In genomic region chr14:27192450-27192849, GRCm38 (mm10) we compare ENCODE assay signal across 8 mouse cellular contexts.
DNase-seq lines count a peak whose midpoint lies in the region; ATAC-seq and TF ChIP-seq lines count a peak whose summit lies in the region.

No protein-coding gene starts in this region.

- H3K4me1 ChIP-seq in intestine, embryonic 14.5 days (replicated peaks; ENCODE audit: control insufficient read depth, insufficient read depth, low read length), result no peaks in the 10 kb centered on the region
- no peaks in the 10 kb centered on the region; the same call in 1 of the 2 replicates for H3K4me1 ChIP-seq in intestine, embryonic 16.5 days (ENCODE audit: control insufficient read depth, insufficient read depth, low read length)
- no peaks in the 10 kb centered on the region for H3K4me1 ChIP-seq in ES-Bruce4 (ENCODE audit: control insufficient read depth, insufficient read depth, low read length)

- TF ChIP-seq EP300 in ES-Bruce4 (IDR thresholded peaks at IDR 0.05; ENCODE audit: insufficient read depth, low read depth, low read length), result no peak

- TF ChIP-seq CTCF in ES-Bruce4 (IDR thresholded peaks at IDR 0.05; ENCODE audit: low read depth, low read length), result peak; percentile 92

- no peak for TF ChIP-seq POLR2A in ES-Bruce4 (IDR thresholded peaks at IDR 0.05; ENCODE audit: insufficient read depth, low read length)

- no peak overlapping the region for H3K27ac ChIP-seq in intestine, embryonic 14.5 days (ENCODE audit: low read depth)
- no peak overlapping the region for H3K27ac ChIP-seq in intestine, embryonic 16.5 days (ENCODE audit: low read length)
- H3K27ac ChIP-seq in ES-Bruce4 (ENCODE audit: insufficient read depth, low read length), result no peak overlapping the region

- no peaks in the 10 kb centered on the region for H3K27me3 ChIP-seq in intestine, embryonic 14.5 days (replicated peaks; ENCODE audit: control insufficient read depth, insufficient read depth, low read length)
- H3K27me3 ChIP-seq in intestine, embryonic 16.5 days (replicated peaks; ENCODE audit: control insufficient read depth, insufficient read depth, low read length), result no peaks in the 10 kb centered on the region
- H3K27me3 ChIP-seq in ES-Bruce4 (ENCODE audit: control insufficient read depth, insufficient read depth, low read length, poor library complexity, severe bottlenecking), result no peaks in the 10 kb centered on the region

- no peak overlapping the region for H3K9ac ChIP-seq in intestine, embryonic 14.5 days (ENCODE audit: low read length)
- H3K9ac ChIP-seq in intestine, embryonic 16.5 days (ENCODE audit: low read depth, low read length), result no peak overlapping the region
- H3K9ac ChIP-seq in ES-Bruce4 (ENCODE audit: low read depth, poor library complexity, severe bottlenecking), result no peak overlapping the region

- peak; percentile 70 for DNase-seq in intestine, embryonic 14.5 days (ENCODE audit: low spot score)
- no peak for DNase-seq in urinary bladder, postnatal 36 days (ENCODE audit: low spot score in 2 of 2)
- no peak for DNase-seq in c-Kit-positive CD71-positive TER-119-positive erythroid progenitor cells, embryonic 14.5 days (ENCODE audit: low spot score)
- no peak for DNase-seq in left cerebral cortex, adult 9 months (ENCODE audit: low spot score in 2 of 2)

- ATAC-seq in intestine, embryonic 14.5 days (replicated peaks; ENCODE audit: low FRiP score, low TSS enrichment, low read depth), result no peak
- ATAC-seq in intestine, embryonic 16.5 days, result no peak
- ATAC-seq in common myeloid progenitor, adult 5-6 weeks (replicated peaks; ENCODE audit: low read depth, poor library complexity, severe bottlenecking), result peak; percentile 69
- ATAC-seq in megakaryocyte progenitor cell, adult 5-6 weeks (replicated peaks; ENCODE audit: poor library complexity), result peak; percentile 60

- H3K9me3 ChIP-seq in intestine, embryonic 14.5 days (ENCODE audit: control insufficient read depth, low read length), result no peaks in the 10 kb centered on the region
- H3K9me3 ChIP-seq in intestine, embryonic 16.5 days (ENCODE audit: control insufficient read depth, low read length), result no peaks in the 10 kb centered on the region
- no peaks in the 10 kb centered on the region for H3K9me3 ChIP-seq in ES-Bruce4 (replicated peaks; ENCODE audit: control insufficient read depth, insufficient read depth, low read length, poor library complexity, severe bottlenecking)

- no peak overlapping the region for H3K4me3 ChIP-seq in intestine, embryonic 14.5 days (ENCODE audit: low read depth, low read length)
- no peak overlapping the region for H3K4me3 ChIP-seq in intestine, embryonic 16.5 days (ENCODE audit: low read length)
- H3K4me3 ChIP-seq in ES-Bruce4 (ENCODE audit: low read depth, low read length), result no peak overlapping the region

- H3K36me3 ChIP-seq in intestine, embryonic 14.5 days (ENCODE audit: control insufficient read depth, insufficient read depth, low read length), result no peaks in the 10 kb centered on the region
- H3K36me3 ChIP-seq in intestine, embryonic 16.5 days (ENCODE audit: control insufficient read depth, insufficient read depth, low read length), result no peaks in the 10 kb centered on the region
- no peaks in the 10 kb centered on the region for H3K36me3 ChIP-seq in ES-Bruce4 (ENCODE audit: control insufficient read depth, insufficient read depth, low read length, poor library complexity, severe bottlenecking)

- 34% methylated on average over 3 of the region's 3 CpGs for WGBS in intestine, embryonic 14.5 days
- 32% methylated on average over 3 of the region's 3 CpGs for WGBS in intestine, embryonic 16.5 days

- no peak overlapping the region for H3K4me2 ChIP-seq in intestine, embryonic 14.5 days (ENCODE audit: low read length)
- no peak overlapping the region for H3K4me2 ChIP-seq in intestine, embryonic 16.5 days (ENCODE audit: low read depth, low read length)

Comparison
In these comparisons a context has a peak if more than half of its experiments do, and no peak if none do; other contexts are left out.
1. ATAC-seq: peak in common myeloid progenitor, adult 5-6 weeks (single experiment) and megakaryocyte progenitor cell, adult 5-6 weeks (single experiment); none in intestine, embryonic 14.5 days (single experiment) and intestine, embryonic 16.5 days (single experiment).